Mouse (Mus musculus): ENCODE results near the gene Snrpe. TPM values are rescaled to one million over a fixed set of nuclear protein-coding genes. Genes with fewer than 3 reads are reported as not detected.

Gene Snrpe
- 164 TPM for polyA plus RNA-seq (2014; fragmentation: Illumina TruSeq; extraction: RNeasy Lipid Tissue Mini Kit (QIAGEN cat#74804); ENCODE audit: low read depth, low replicate concordance)

DNA sequence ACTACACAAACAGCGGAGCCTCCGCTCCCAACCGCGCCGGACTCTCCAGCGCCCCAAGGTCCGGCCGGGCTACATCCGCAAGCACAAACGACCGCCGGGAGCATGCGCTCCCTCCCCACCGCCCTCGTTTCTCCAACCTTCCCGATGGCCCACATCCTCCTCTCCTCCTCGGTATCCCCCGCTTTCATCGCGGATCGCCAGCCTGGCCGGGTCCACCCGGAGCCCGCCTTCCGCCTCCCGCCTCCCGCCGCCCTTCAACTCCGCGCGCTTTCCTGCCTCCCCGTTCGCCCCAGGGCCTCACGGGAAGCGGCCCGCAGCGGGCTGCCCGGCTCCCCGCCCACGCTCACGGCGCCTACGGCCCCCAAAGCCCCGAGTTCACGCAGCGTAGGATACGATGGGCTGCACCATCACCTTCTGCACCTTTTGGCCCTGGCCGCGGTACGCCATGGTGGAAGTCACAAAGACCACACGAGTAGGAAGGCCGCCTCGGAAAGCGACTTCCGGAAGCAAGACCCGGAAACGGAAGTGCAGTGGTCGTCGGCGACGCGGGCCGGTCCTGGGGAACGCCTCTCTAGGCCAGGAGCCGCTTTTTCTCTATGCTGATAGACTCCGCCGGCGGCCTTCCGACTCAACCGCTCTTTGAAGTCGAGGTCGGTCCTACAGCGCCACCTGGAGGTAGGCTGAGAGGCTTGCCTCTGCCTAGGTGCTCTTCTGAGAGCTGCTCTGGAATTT, at the start of gene Snrpe:
Gene Snrpe, minus strand, starts transcription at position 521 of the 732 bp plus-strand sequence.

Other genes with a start within 250 kb of the Snrpe start
- 145 TPM for gene Etnk2, start 246.7 kb downstream of the Snrpe start, polyA plus RNA-seq (2014; fragmentation: Illumina TruSeq; extraction: RNeasy Lipid Tissue Mini Kit (QIAGEN cat#74804); ENCODE audit: low read depth, low replicate concordance)
- 0.82 TPM for gene Sox13, start 185.9 kb downstream of the Snrpe start, polyA plus RNA-seq (2014; fragmentation: Illumina TruSeq; extraction: RNeasy Lipid Tissue Mini Kit (QIAGEN cat#74804); ENCODE audit: low read depth, low replicate concordance)
- gene Zbed6, start 50.6 kb upstream of the Snrpe start, polyA plus RNA-seq (2014; fragmentation: Illumina TruSeq; extraction: RNeasy Lipid Tissue Mini Kit (QIAGEN cat#74804); ENCODE audit: low read depth, low replicate concordance): 7.3 TPM
- 4.0 TPM for gene Gm38394, start 51.0 kb upstream of the Snrpe start, polyA plus RNA-seq (2014; fragmentation: Illumina TruSeq; extraction: RNeasy Lipid Tissue Mini Kit (QIAGEN cat#74804); ENCODE audit: low read depth, low replicate concordance)
- gene Lax1, start 79.8 kb upstream of the Snrpe start, polyA plus RNA-seq (2014; fragmentation: Illumina TruSeq; extraction: RNeasy Lipid Tissue Mini Kit (QIAGEN cat#74804); ENCODE audit: low read depth, low replicate concordance): 0.32 TPM
- 1.5 TPM for gene Atp2b4, start 190.8 kb upstream of the Snrpe start, polyA plus RNA-seq (2014; fragmentation: Illumina TruSeq; extraction: RNeasy Lipid Tissue Mini Kit (QIAGEN cat#74804); ENCODE audit: low read depth, low replicate concordance)

All from liver, adult 10 weeks (tissue).